Mouse (Mus musculus): ENCODE data around the gene Gm47996. TPM values are rescaled to one million over a fixed set of nuclear protein-coding genes. Genes with fewer than 3 reads are reported as not detected.

Gene Gm47996
- polyA plus RNA-seq, 1 experiment from 2014 or later: not detected

- no peak overlapping the region for H3K27ac ChIP-seq
- H3K4me2 ChIP-seq (replicated peaks): no peak overlapping the region
- H3K36me3 ChIP-seq: no peaks in the 10 kb centered on the region
- no peaks in the 10 kb centered on the region for H3K4me1 ChIP-seq
- H3K4me3 ChIP-seq: no peak overlapping the region
- H3K9ac ChIP-seq: no peak overlapping the region
- 73% methylated on average over 2 of the region's 2 CpGs for WGBS
- no peaks in the 10 kb centered on the region for H3K9me3 ChIP-seq
- no peak for ATAC-seq (ENCODE audit: insufficient number of reproducible peaks, insufficient read depth, low FRiP score, low TSS enrichment)
- no peaks in the 10 kb centered on the region for H3K27me3 ChIP-seq
Observed at GRCm38 (mm10) chr1:151214862-151215261, 4.9 kb downstream of the Gm47996 start.

GRCm38 (mm10) chr1:151215985-151216384 is 6.1 kb downstream of the Gm47996 start:
- no peak overlapping the region for H3K4me3 ChIP-seq
- no peaks in the 10 kb centered on the region for H3K9me3 ChIP-seq
- no peak overlapping the region for H3K27ac ChIP-seq
- no peaks in the 10 kb centered on the region for H3K27me3 ChIP-seq
- H3K9ac ChIP-seq: no peak overlapping the region
- no peaks in the 10 kb centered on the region for H3K36me3 ChIP-seq
- H3K4me1 ChIP-seq: no peaks in the 10 kb centered on the region
- no peak for ATAC-seq (ENCODE audit: insufficient number of reproducible peaks, insufficient read depth, low FRiP score, low TSS enrichment)
- 73% methylated on average over 1 of the region's 1 CpGs for WGBS
- no peak overlapping the region for H3K4me2 ChIP-seq (replicated peaks)

GRCm38 (mm10) chr1:151216417-151216816 is 6.5 kb downstream of the Gm47996 start:
- ATAC-seq (ENCODE audit: insufficient number of reproducible peaks, insufficient read depth, low FRiP score, low TSS enrichment): no peak
- no peak overlapping the region for H3K4me2 ChIP-seq (replicated peaks)
- no peaks in the 10 kb centered on the region for H3K27me3 ChIP-seq
- H3K36me3 ChIP-seq: no peaks in the 10 kb centered on the region
- no peak overlapping the region for H3K27ac ChIP-seq
- no peaks in the 10 kb centered on the region for H3K4me1 ChIP-seq
- no peak overlapping the region for H3K9ac ChIP-seq
- H3K4me3 ChIP-seq: no peak overlapping the region
- 75% methylated on average over 3 of the region's 3 CpGs for WGBS
- no peaks in the 10 kb centered on the region for H3K9me3 ChIP-seq

GRCm38 (mm10) chr1:151219045-151219444 is 9.1 kb downstream of the Gm47996 start:
- Histone ChIP-seq H3K4me3 (no peak overlapping the region), H3K9ac (no peak overlapping the region), H3K4me2 (replicated peaks) (no peak overlapping the region), H3K27me3 (no peaks in the 10 kb centered on the region), H3K36me3 (no peaks in the 10 kb centered on the region), H3K27ac (no peak overlapping the region), H3K9me3 (no peaks in the 10 kb centered on the region), H3K4me1 (no peaks in the 10 kb centered on the region)
- WGBS: 92% methylated on average over 5 of the region's 5 CpGs
- ATAC-seq (ENCODE audit: insufficient number of reproducible peaks, insufficient read depth, low FRiP score, low TSS enrichment): no peak

- no peak overlapping the region for H3K9ac ChIP-seq
- no peaks in the 10 kb centered on the region for H3K36me3 ChIP-seq
- H3K4me3 ChIP-seq: no peak overlapping the region
- H3K27me3 ChIP-seq: no peaks in the 10 kb centered on the region
- H3K27ac ChIP-seq: no peak overlapping the region
- no peak overlapping the region for H3K4me2 ChIP-seq (replicated peaks)
- ATAC-seq (ENCODE audit: insufficient number of reproducible peaks, insufficient read depth, low FRiP score, low TSS enrichment): no peak
- no peaks in the 10 kb centered on the region for H3K4me1 ChIP-seq
- no peaks in the 10 kb centered on the region for H3K9me3 ChIP-seq
- WGBS: 65% methylated on average over 7 of the region's 7 CpGs
Observed at GRCm38 (mm10) chr1:151220098-151220497, 10.2 kb downstream of the Gm47996 start.

GRCm38 (mm10) chr1:151222561-151223267 is 12.8 kb downstream of the Gm47996 start:
- H3K36me3 ChIP-seq: no peaks in the 10 kb centered on the region
- H3K4me2 ChIP-seq (replicated peaks): no peak overlapping the region
- 84% methylated on average over 10 of the region's 10 CpGs for WGBS
- H3K9ac ChIP-seq: no peak overlapping the region
- no peak overlapping the region for H3K27ac ChIP-seq
- ATAC-seq (ENCODE audit: insufficient number of reproducible peaks, insufficient read depth, low FRiP score, low TSS enrichment): no peak
- no peaks in the 10 kb centered on the region for H3K9me3 ChIP-seq
- no peak overlapping the region for H3K4me3 ChIP-seq
- no peaks in the 10 kb centered on the region for H3K27me3 ChIP-seq
- H3K4me1 ChIP-seq: no peaks in the 10 kb centered on the region

GRCm38 (mm10) chr1:151223377-151223776 is 13.4 kb downstream of the Gm47996 start:
- Histone ChIP-seq H3K4me1 (no peaks in the 10 kb centered on the region), H3K36me3 (no peaks in the 10 kb centered on the region), H3K27me3 (no peaks in the 10 kb centered on the region), H3K27ac (no peak overlapping the region), H3K4me2 (replicated peaks) (no peak overlapping the region), H3K9ac (no peak overlapping the region), H3K4me3 (no peak overlapping the region), H3K9me3 (no peaks in the 10 kb centered on the region)
- no peak for ATAC-seq (ENCODE audit: insufficient number of reproducible peaks, insufficient read depth, low FRiP score, low TSS enrichment)
- WGBS: 80% methylated on average over 1 of the region's 1 CpGs

GRCm38 (mm10) chr1:151224536-151224935 is 14.6 kb downstream of the Gm47996 start:
- H3K9me3 ChIP-seq: no peaks in the 10 kb centered on the region
- no peak overlapping the region for H3K9ac ChIP-seq
- no peak overlapping the region for H3K4me3 ChIP-seq
- WGBS: 91% methylated on average over 1 of the region's 1 CpGs
- H3K27me3 ChIP-seq: no peaks in the 10 kb centered on the region
- H3K4me2 ChIP-seq (replicated peaks): no peak overlapping the region
- H3K4me1 ChIP-seq: no peaks in the 10 kb centered on the region
- no peaks in the 10 kb centered on the region for H3K36me3 ChIP-seq
- H3K27ac ChIP-seq: no peak overlapping the region
- no peak for ATAC-seq (ENCODE audit: insufficient number of reproducible peaks, insufficient read depth, low FRiP score, low TSS enrichment)

GRCm38 (mm10) chr1:151227506-151227905 is 17.6 kb downstream of the Gm47996 start:
- no peak for ATAC-seq (ENCODE audit: insufficient number of reproducible peaks, insufficient read depth, low FRiP score, low TSS enrichment)
- no peaks in the 10 kb centered on the region for H3K4me1 ChIP-seq
- H3K27ac ChIP-seq: no peak overlapping the region
- WGBS: 66% methylated on average over 8 of the region's 8 CpGs
- H3K4me3 ChIP-seq: no peak overlapping the region
- no peak overlapping the region for H3K4me2 ChIP-seq (replicated peaks)
- H3K36me3 ChIP-seq: no peaks in the 10 kb centered on the region
- H3K9ac ChIP-seq: no peak overlapping the region
- H3K9me3 ChIP-seq: no peaks in the 10 kb centered on the region
- H3K27me3 ChIP-seq: no peaks in the 10 kb centered on the region

GRCm38 (mm10) chr1:151228320-151228989 is 18.5 kb downstream of the Gm47996 start:
- Histone ChIP-seq H3K36me3 (no peaks in the 10 kb centered on the region), H3K27me3 (no peaks in the 10 kb centered on the region), H3K4me3 (no peak overlapping the region), H3K27ac (no peak overlapping the region), H3K4me2 (replicated peaks) (no peak overlapping the region), H3K9ac (no peak overlapping the region), H3K4me1 (no peaks in the 10 kb centered on the region), H3K9me3 (no peaks in the 10 kb centered on the region)
- ATAC-seq (ENCODE audit: insufficient number of reproducible peaks, insufficient read depth, low FRiP score, low TSS enrichment): no peak
- 74% methylated on average over 1 of the region's 1 CpGs for WGBS

GRCm38 (mm10) chr1:151232346-151232745 is 22.4 kb downstream of the Gm47996 start:
- no peaks in the 10 kb centered on the region for H3K36me3 ChIP-seq
- no peak for ATAC-seq (ENCODE audit: insufficient number of reproducible peaks, insufficient read depth, low FRiP score, low TSS enrichment)
- no peaks in the 10 kb centered on the region for H3K9me3 ChIP-seq
- no peak overlapping the region for H3K27ac ChIP-seq
- no peak overlapping the region for H3K4me3 ChIP-seq
- WGBS: 86% methylated on average over 3 of the region's 3 CpGs
- no peaks in the 10 kb centered on the region for H3K27me3 ChIP-seq
- no peak overlapping the region for H3K9ac ChIP-seq
- H3K4me1 ChIP-seq: no peaks in the 10 kb centered on the region
- H3K4me2 ChIP-seq (replicated peaks): no peak overlapping the region

- no peak overlapping the region for H3K9ac ChIP-seq
- 96% methylated on average over 3 of the region's 3 CpGs for WGBS
- H3K4me1 ChIP-seq: no peaks in the 10 kb centered on the region
- H3K4me2 ChIP-seq (replicated peaks): no peak overlapping the region
- H3K4me3 ChIP-seq: no peak overlapping the region
- H3K36me3 ChIP-seq: no peaks in the 10 kb centered on the region
- H3K27ac ChIP-seq: no peak overlapping the region
- no peaks in the 10 kb centered on the region for H3K27me3 ChIP-seq
- H3K9me3 ChIP-seq: no peaks in the 10 kb centered on the region
- no peak for ATAC-seq (ENCODE audit: insufficient number of reproducible peaks, insufficient read depth, low FRiP score, low TSS enrichment)
Observed at GRCm38 (mm10) chr1:151233756-151234155, 23.8 kb downstream of the Gm47996 start.

All from embryonic facial prominence, embryonic 12.5 days (tissue).